ENCODE assay signal across 9 mouse cellular contexts in genomic region chr16:85898816-85899215, GRCm38 (mm10). TPM values are rescaled to one million over a fixed set of nuclear protein-coding genes. Genes with fewer than 3 reads are reported as not detected.
DNase-seq lines count a peak whose midpoint lies in the region; ATAC-seq and TF ChIP-seq lines count a peak whose summit lies in the region.
"Had no signal": no experiment of that assay in that cellular context is flagged by ENCODE, and none has a peak within 500 bp of the region (broad histone marks: within the 10 kb centered on the region; RNA-seq: fewer than 3 reads in every experiment).

No protein-coding gene starts in this region.

- no peaks in the 10 kb centered on the region for H3K9me3 ChIP-seq in liver, postnatal 0 days (ENCODE audit: low read length)
- no peaks in the 10 kb centered on the region for H3K9me3 ChIP-seq in limb, embryonic 12.5 days

- H3K27ac ChIP-seq in liver, adult 2 months (replicated peaks; ENCODE audit: insufficient read depth, low read depth, low read length) = no peak overlapping the region
- H3K27ac ChIP-seq in liver, postnatal 0 days (ENCODE audit: low read depth) = no peak overlapping the region
- no peak overlapping the region for H3K27ac ChIP-seq in limb, embryonic 12.5 days
- no peak overlapping the region for H3K27ac ChIP-seq in small intestine, adult 2 months (ENCODE audit: insufficient read depth, low read depth, low read length)

- H3K4me2 ChIP-seq in liver, postnatal 0 days (ENCODE audit: low read depth, low read length) = no peak overlapping the region
- peak overlapping the region; percentile 93 for H3K4me2 ChIP-seq in limb, embryonic 12.5 days

- peaks cover 2% of the 10 kb centered on the region for H3K4me1 ChIP-seq in liver, adult 2 months (ENCODE audit: control insufficient read depth, insufficient read depth, low read length)
- H3K4me1 ChIP-seq in liver, postnatal 0 days (ENCODE audit: insufficient read depth) = no peaks in the 10 kb centered on the region
- peaks cover 34% of the 10 kb centered on the region for H3K4me1 ChIP-seq in limb, embryonic 12.5 days (replicated peaks)
- no peaks in the 10 kb centered on the region for H3K4me1 ChIP-seq in small intestine, adult 2 months (ENCODE audit: control insufficient read depth, insufficient read depth, insufficient read length, low read length)

- DNase-seq in adrenal gland, postnatal 10 days = peak; percentile 21
- no peak for DNase-seq in adrenal gland, adult 2 months
- no peak for DNase-seq in liver, adult 2 months (ENCODE audit: extremely low read depth, low read depth, low spot score)
- DNase-seq in liver, postnatal 0 days = no peak
- no peak for DNase-seq in gastrocnemius, postnatal 14 days
- DNase-seq in left cerebral cortex, postnatal 10 days (ENCODE audit: extremely low spot score in 1 of 2, low spot score in 2 of 2) = no peak
- DNase-seq: cerebellum, adult 11-12 months had no signal

- no peak for TF ChIP-seq EP300 in liver, postnatal 0 days (IDR thresholded peaks at IDR 0.05; ENCODE audit: low read depth)

- H3K79me2 ChIP-seq in liver, adult 2 months (ENCODE audit: control insufficient read depth, insufficient read depth, low read length) = no peaks in the 10 kb centered on the region

- peaks cover 14% of the 10 kb centered on the region for H3K27me3 ChIP-seq in liver, adult 2 months (ENCODE audit: control insufficient read depth, insufficient read depth, low read length)
- peaks cover 32% of the 10 kb centered on the region for H3K27me3 ChIP-seq in liver, postnatal 0 days (ENCODE audit: insufficient read depth, low read length)
- H3K27me3 ChIP-seq in limb, embryonic 12.5 days = peaks cover 27% of the 10 kb centered on the region
- H3K27me3 ChIP-seq in small intestine, adult 2 months (ENCODE audit: control insufficient read depth, insufficient read depth, low read length) = peaks cover 15% of the 10 kb centered on the region

- H3K36me3 ChIP-seq in liver, adult 2 months (ENCODE audit: control insufficient read depth, insufficient read depth, low read length) = no peaks in the 10 kb centered on the region
- H3K36me3 ChIP-seq in liver, postnatal 0 days (replicated peaks; ENCODE audit: insufficient read depth, low read length) = no peaks in the 10 kb centered on the region
- no peaks in the 10 kb centered on the region for H3K36me3 ChIP-seq in limb, embryonic 12.5 days
- H3K36me3 ChIP-seq in small intestine, adult 2 months (ENCODE audit: control insufficient read depth, insufficient read depth, low read length) = no peaks in the 10 kb centered on the region

- H3K9ac ChIP-seq in liver, adult 2 months (ENCODE audit: low read depth, low read length) = no peak overlapping the region
- no peak overlapping the region for H3K9ac ChIP-seq in liver, postnatal 0 days (replicated peaks)
- no peak overlapping the region for H3K9ac ChIP-seq in limb, embryonic 12.5 days (replicated peaks)

- TF ChIP-seq POLR2A in liver, adult 2 months (IDR thresholded peaks at IDR 0.05; ENCODE audit: extremely low read depth, insufficient read depth, low read length) = no peak
- TF ChIP-seq POLR2A in small intestine, adult 2 months (IDR thresholded peaks at IDR 0.05; ENCODE audit: low read depth, low read length) = no peak

- no peak for ATAC-seq in liver, postnatal 0 days
- no peak for ATAC-seq in limb, embryonic 12.5 days (ENCODE audit: insufficient number of reproducible peaks, insufficient read depth, low FRiP score, low TSS enrichment, low read depth)

- intact Hi-C loops in gastrocnemius, postnatal 14 days (cut with DNase I; ENCODE audit: low total_unique reads) = no loop called here
- intact Hi-C loops in left cerebral cortex, postnatal 10 days (cut with DNase I) = no loop called here

- TF ChIP-seq CTCF in liver, adult 2 months (IDR thresholded peaks at IDR 0.05; ENCODE audit: low read depth, low read length) = no peak
- no peak for TF ChIP-seq CTCF in liver, postnatal 0 days (IDR thresholded peaks at IDR 0.05; ENCODE audit: low read depth)
- TF ChIP-seq CTCF in small intestine, adult 2 months (IDR thresholded peaks at IDR 0.05; ENCODE audit: extremely low read depth, insufficient read length, insufficient replicate concordance, low read depth, low read length) = no peak

- WGBS in liver, adult 2 months = 85% methylated on average over 10 of the region's 10 CpGs
- 71% methylated on average over 10 of the region's 10 CpGs for WGBS in liver, postnatal 0 days (ENCODE audit: insufficient replicate concordance)
- 56% methylated on average over 10 of the region's 10 CpGs for WGBS in limb, embryonic 12.5 days
- 75% methylated on average over 10 of the region's 10 CpGs for WGBS in small intestine, adult 2 months

- H3K4me3 ChIP-seq in liver, adult 2 months (ENCODE audit: insufficient read depth, low read depth, low read length) = peak overlapping the region; percentile 59
- no peak overlapping the region for H3K4me3 ChIP-seq in liver, postnatal 0 days (ENCODE audit: low read depth, low read length)
- H3K4me3 ChIP-seq in limb, embryonic 12.5 days (replicated peaks) = peak overlapping the region; percentile 64
- H3K4me3 ChIP-seq in small intestine, adult 2 months (ENCODE audit: low read depth, low read length) = 0 out of 2 replicates have a peak overlapping the region, but pooled peaks have one; percentile 45

RNA-seq across cellular contexts. Expression of gene Adamts5, which starts 2.8 kb away (rescaled TPM):
- total RNA-seq in adrenal gland, postnatal 10 days (2021) = 10 to 100 TPM; 10.0 to 10.3 TPM
- 1 to 10 TPM; 7.3 to 8.5 TPM for total RNA-seq in adrenal gland, adult 2 months (2021)
- polyA plus RNA-seq in adrenal gland, adult 2 months (2012; rRNA removed) = 2.8 and 3.0 TPM in 2 replicates
- 0.74 and 0.81 TPM in 2 replicates for total RNA-seq in liver, adult 2 months (2014; rRNA removed)
- 0.26 and 0.44 TPM in 2 replicates for polyA plus RNA-seq in liver, adult 2 months (2012; rRNA removed)
- 0.50 and 0.59 TPM in 2 replicates for polyA plus RNA-seq in liver, postnatal 0 days (2015; fragmentation: Nextera tagmentation; extraction: Ambion mirVana)
- 7.5 and 8.2 TPM in 2 replicates for polyA plus RNA-seq in limb, embryonic 12.5 days (2016; fragmentation: Nextera tagmentation; extraction: Ambion mirVana)
- polyA plus RNA-seq in small intestine, adult 2 months (2012; rRNA removed) = 0.20 and 0.34 TPM in 2 replicates
- 10 to 100 TPM; 10.1 to 10.3 TPM for total RNA-seq in gastrocnemius, postnatal 14 days (2021)
- 1 to 10 TPM; 1.8 to 2.0 TPM for total RNA-seq in left cerebral cortex, postnatal 10 days (2021)
